Mouse (Mus musculus) midbrain, embryonic 15.5 days (tissue): ENCODE data around the gene Lamb1. TPM values are rescaled to one million over a fixed set of nuclear protein-coding genes. Genes with fewer than 3 reads are reported as not detected.

Source experiments
- ATAC-seq: fragments of 200-750 bp; cut with Nextera tagmentation; replicated peaks from 2 replicates; pipeline ENCODE4 v1.8.0; 2017; ENCODE audit warnings: moderate TSS enrichment
- H3K27ac ChIP-seq: fragments of 300-500 bp; sonication (generic); 2 replicates; pipeline ENCODE4 v1.5.1; 2015; ENCODE audit warnings: mild to moderate bottlenecking, inconsistent platforms
- H3K27me3 ChIP-seq: fragments of 300-500 bp; sonication (generic); replicated peaks from 2 replicates; pipeline ENCODE4 v1.6.1; 2015; ENCODE audit warnings: inconsistent platforms
- H3K36me3 ChIP-seq: fragments of 300-500 bp; sonication (generic); replicated peaks from 2 replicates; pipeline ENCODE4 v1.6.1; 2015; ENCODE audit warnings: inconsistent platforms
- H3K4me1 ChIP-seq: fragments of 300-500 bp; sonication (generic); 2 replicates; pipeline ENCODE4 v1.6.1; 2015; ENCODE audit warnings: inconsistent platforms
- H3K4me2 ChIP-seq: fragments of 300-500 bp; sonication (generic); 2 replicates; pipeline ENCODE4 v1.6.1; 2015; ENCODE audit warnings: inconsistent platforms, mild to moderate bottlenecking, moderate library complexity
- H3K4me3 ChIP-seq: fragments of 300-500 bp; sonication (generic); 2 replicates; pipeline ENCODE4 v1.5.1; 2015; ENCODE audit warnings: mild to moderate bottlenecking, inconsistent platforms
- H3K9ac ChIP-seq: fragments of 300-500 bp; sonication (generic); 2 replicates; pipeline ENCODE4 v1.6.1; 2015; ENCODE audit warnings: mild to moderate bottlenecking, inconsistent platforms
- H3K9me3 ChIP-seq: fragments of 300-500 bp; sonication (generic); 2 replicates; pipeline ENCODE4 v1.6.1; 2016; ENCODE audit warnings: inconsistent platforms
- WGBS: fragments of 180-500 bp; shearing (Covaris S2); methylation state at CpG from one replicate; pipeline ENCODE4 v1.1.7; 2015; ENCODE audit warnings: mixed read lengths; 5-methylcytosine and 5-hydroxymethylcytosine counted together
- polyA plus RNA-seq: library from polyadenylated mRNA; unstranded; fragments of >200 nt; fragmentation: Nextera tagmentation; extraction: Ambion mirVana; gene quantifications from 2 replicates; pipeline ENCODE4 v1.2.1, GENCODE M21; 2015

Gene Lamb1
- polyA plus RNA-seq, 1 experiment from 2014 or later = 16.6 TPM

GRCm38 (mm10) chr12:31375283-31375615 lies 110.2 kb downstream of the Lamb1 start:
- peak; percentile 13; the same call in 1 of the 2 replicates for ATAC-seq
- WGBS = 79% methylated on average over 4 of the region's 4 CpGs

GRCm38 (mm10) chr12:31376326-31376950 lies 111.4 kb downstream of the Lamb1 start:
- H3K9ac ChIP-seq = peak overlapping the region; percentile 21; the same call in 1 of the 2 replicates
- no peaks in the 10 kb centered on the region for H3K36me3 ChIP-seq
- 13% methylated on average over 13 of the region's 13 CpGs for WGBS
- H3K9me3 ChIP-seq = no peaks in the 10 kb centered on the region
- H3K4me3 ChIP-seq = peak overlapping the region; percentile 28
- H3K4me1 ChIP-seq = peaks cover 8% of the 10 kb centered on the region
- peak overlapping the region; percentile 50 for H3K4me2 ChIP-seq
- H3K27me3 ChIP-seq = no peaks in the 10 kb centered on the region
- ATAC-seq = peak; percentile 55
- 0 out of 2 replicates have a peak overlapping the region, but pooled peaks have one; percentile 10 for H3K27ac ChIP-seq

More at GRCm38 (mm10) chr12:31375283-31375615, 110.2 kb downstream of the Lamb1 start:
- Histone ChIP-seq H3K27me3 (no peaks in the 10 kb centered on the region), H3K9ac (no peak overlapping the region), H3K4me3 (no peak overlapping the region), H3K4me2 (no peak overlapping the region), H3K4me1 (peaks cover 8% of the 10 kb centered on the region), H3K9me3 (no peaks in the 10 kb centered on the region), H3K36me3 (no peaks in the 10 kb centered on the region), H3K27ac (no peak overlapping the region)

- Histone ChIP-seq H3K4me3 (no peak overlapping the region), H3K27ac (no peak overlapping the region), H3K36me3 (no peaks in the 10 kb centered on the region), H3K4me2 (peak overlapping the region; percentile 50), H3K27me3 (no peaks in the 10 kb centered on the region), H3K9ac (no peak overlapping the region), H3K9me3 (no peaks in the 10 kb centered on the region), H3K4me1 (peaks cover 8% of the 10 kb centered on the region)
- ATAC-seq = peak; percentile 13; the same call in 1 of the 2 replicates
- 82% methylated on average over 11 of the region's 11 CpGs for WGBS
These were observed 112.2 kb downstream of the Lamb1 start for GRCm38 (mm10) chr12:31377241-31377640.

Other genes starting within 250 kb of the Lamb1 start
- 0.06 TPM in 2 replicates for gene Fam110c, start 191.4 kb upstream of the Lamb1 start, polyA plus RNA-seq
- not detected in 2 replicates for gene Gm6993, start 24.5 kb upstream of the Lamb1 start, polyA plus RNA-seq
- gene Dld, start 86.2 kb downstream of the Lamb1 start, polyA plus RNA-seq = 105 and 116 TPM in 2 replicates
- gene Slc26a3, start 125.6 kb downstream of the Lamb1 start, polyA plus RNA-seq = 0.09 TPM in 1 of 2 replicates, not detected in the other
- gene Cbll1, start 234.4 kb downstream of the Lamb1 start, polyA plus RNA-seq = 17.9 and 19.8 TPM in 2 replicates